Mouse (Mus musculus): ENCODE data around the gene Eif3k. TPM values are rescaled to one million over a fixed set of nuclear protein-coding genes. Genes with fewer than 3 reads are reported as not detected.

The Eif3k gene
- polyA plus RNA-seq, 1 experiment = 218 TPM

- 78% methylated on average over 8 of the region's 8 CpGs for WGBS
- Histone ChIP-seq H3K27ac (ENCODE audit: insufficient read depth, low read length) (no peak overlapping the region), H3K4me1 (ENCODE audit: control insufficient read depth, insufficient read depth, insufficient read length) (peaks cover 13% of the 10 kb centered on the region), H3K27me3 (ENCODE audit: control insufficient read depth, insufficient read depth, low read length) (peaks cover 7% of the 10 kb centered on the region), H3K36me3 (ENCODE audit: control insufficient read depth, insufficient read depth, low read length) (no peaks in the 10 kb centered on the region), H3K4me3 (ENCODE audit: extremely low read depth, insufficient read depth, insufficient read length) (no peak overlapping the region)
- no peak for TF ChIP-seq POLR2A (IDR thresholded peaks at IDR 0.05; ENCODE audit: low read depth, low read length)
- no peak for TF ChIP-seq CTCF (IDR thresholded peaks at IDR 0.05; ENCODE audit: extremely low read depth, insufficient read depth, insufficient read length, insufficient replicate concordance)
- DNase-seq (ENCODE audit: low read depth in 1 of 2, low spot score in 2 of 2) = no peak
Measured at GRCm38 (mm10) chr7:29023514-29023913, 41.9 kb upstream of the Eif3k start.

- 93% methylated on average over 8 of the region's 8 CpGs for WGBS
- Histone ChIP-seq H3K4me1 (ENCODE audit: control insufficient read depth, insufficient read depth, insufficient read length) (peaks cover 13% of the 10 kb centered on the region), H3K27ac (ENCODE audit: insufficient read depth, low read length) (no peak overlapping the region)
Measured at GRCm38 (mm10) chr7:29022479-29022878, 40.8 kb upstream of the Eif3k start.

GRCm38 (mm10) chr7:29019447-29020220, 38.0 kb upstream of the Eif3k start:
- no peaks in the 10 kb centered on the region for H3K36me3 ChIP-seq (ENCODE audit: control insufficient read depth, insufficient read depth, low read length)
- 5% methylated on average over 86 of the region's 88 CpGs for WGBS
- H3K27ac ChIP-seq (ENCODE audit: insufficient read depth, low read length) = no peak overlapping the region
- DNase-seq (ENCODE audit: low read depth in 1 of 2, low spot score in 2 of 2) = no peak
- H3K4me1 ChIP-seq (ENCODE audit: control insufficient read depth, insufficient read depth, insufficient read length) = peaks cover 7% of the 10 kb centered on the region
- H3K4me3 ChIP-seq (ENCODE audit: extremely low read depth, insufficient read depth, insufficient read length) = peak overlapping the region; percentile 43
- TF ChIP-seq POLR2A (IDR thresholded peaks at IDR 0.05; ENCODE audit: low read depth, low read length) (no peak), CTCF (IDR thresholded peaks at IDR 0.05; ENCODE audit: extremely low read depth, insufficient read depth, insufficient read length, insufficient replicate concordance) (no peak)
- H3K27me3 ChIP-seq (ENCODE audit: control insufficient read depth, insufficient read depth, low read length) = peaks cover 7% of the 10 kb centered on the region

More at GRCm38 (mm10) chr7:29022479-29022878, 40.8 kb upstream of the Eif3k start:
- H3K36me3 ChIP-seq (ENCODE audit: control insufficient read depth, insufficient read depth, low read length) = no peaks in the 10 kb centered on the region
- no peak for TF ChIP-seq CTCF (IDR thresholded peaks at IDR 0.05; ENCODE audit: extremely low read depth, insufficient read depth, insufficient read length, insufficient replicate concordance)
- TF ChIP-seq POLR2A (IDR thresholded peaks at IDR 0.05; ENCODE audit: low read depth, low read length) = no peak
- no peak overlapping the region for H3K4me3 ChIP-seq (ENCODE audit: extremely low read depth, insufficient read depth, insufficient read length)
- H3K27me3 ChIP-seq (ENCODE audit: control insufficient read depth, insufficient read depth, low read length) = peaks cover 7% of the 10 kb centered on the region
- no peak for DNase-seq (ENCODE audit: low read depth in 1 of 2, low spot score in 2 of 2)

GRCm38 (mm10) chr7:29017222-29017621, 35.6 kb upstream of the Eif3k start:
- H3K36me3 ChIP-seq (ENCODE audit: control insufficient read depth, insufficient read depth, low read length) = no peaks in the 10 kb centered on the region
- TF ChIP-seq POLR2A (IDR thresholded peaks at IDR 0.05; ENCODE audit: low read depth, low read length) (no peak), CTCF (IDR thresholded peaks at IDR 0.05; ENCODE audit: extremely low read depth, insufficient read depth, insufficient read length, insufficient replicate concordance) (no peak)

GRCm38 (mm10) chr7:29016440-29016839, 34.8 kb upstream of the Eif3k start:
- Histone ChIP-seq H3K4me1 (ENCODE audit: control insufficient read depth, insufficient read depth, insufficient read length) (peaks cover 7% of the 10 kb centered on the region; the same call in 1 of the 2 replicates), H3K27me3 (ENCODE audit: control insufficient read depth, insufficient read depth, low read length) (peaks cover 7% of the 10 kb centered on the region), H3K36me3 (ENCODE audit: control insufficient read depth, insufficient read depth, low read length) (no peaks in the 10 kb centered on the region), H3K4me3 (ENCODE audit: extremely low read depth, insufficient read depth, insufficient read length) (no peak overlapping the region), H3K27ac (ENCODE audit: insufficient read depth, low read length) (no peak overlapping the region)
- 77% methylated on average over 7 of the region's 7 CpGs for WGBS
- no peak for TF ChIP-seq POLR2A (IDR thresholded peaks at IDR 0.05; ENCODE audit: low read depth, low read length)
- no peak for TF ChIP-seq CTCF (IDR thresholded peaks at IDR 0.05; ENCODE audit: extremely low read depth, insufficient read depth, insufficient read length, insufficient replicate concordance)
- no peak for DNase-seq (ENCODE audit: low read depth in 1 of 2, low spot score in 2 of 2)

More at GRCm38 (mm10) chr7:29017222-29017621, 35.6 kb upstream of the Eif3k start:
- H3K27me3 ChIP-seq (ENCODE audit: control insufficient read depth, insufficient read depth, low read length) = peaks cover 7% of the 10 kb centered on the region
- WGBS = 91% methylated on average over 7 of the region's 7 CpGs
- peaks cover 7% of the 10 kb centered on the region; the same call in 1 of the 2 replicates for H3K4me1 ChIP-seq (ENCODE audit: control insufficient read depth, insufficient read depth, insufficient read length)
- H3K27ac ChIP-seq (ENCODE audit: insufficient read depth, low read length) = no peak overlapping the region
- DNase-seq (ENCODE audit: low read depth in 1 of 2, low spot score in 2 of 2) = no peak
- no peak overlapping the region for H3K4me3 ChIP-seq (ENCODE audit: extremely low read depth, insufficient read depth, insufficient read length)

GRCm38 (mm10) chr7:29014984-29015383, 33.3 kb upstream of the Eif3k start:
- Histone ChIP-seq H3K4me1 (ENCODE audit: control insufficient read depth, insufficient read depth, insufficient read length) (peaks cover 6% of the 10 kb centered on the region; the same call in 1 of the 2 replicates), H3K4me3 (ENCODE audit: extremely low read depth, insufficient read depth, insufficient read length) (no peak overlapping the region), H3K27me3 (ENCODE audit: control insufficient read depth, insufficient read depth, low read length) (peaks cover 7% of the 10 kb centered on the region), H3K36me3 (ENCODE audit: control insufficient read depth, insufficient read depth, low read length) (no peaks in the 10 kb centered on the region), H3K27ac (ENCODE audit: insufficient read depth, low read length) (no peak overlapping the region)
- 88% methylated on average over 1 of the region's 1 CpGs for WGBS
- no peak for TF ChIP-seq CTCF (IDR thresholded peaks at IDR 0.05; ENCODE audit: extremely low read depth, insufficient read depth, insufficient read length, insufficient replicate concordance)
- TF ChIP-seq POLR2A (IDR thresholded peaks at IDR 0.05; ENCODE audit: low read depth, low read length) = no peak
- DNase-seq (ENCODE audit: low read depth in 1 of 2, low spot score in 2 of 2) = no peak

- Histone ChIP-seq H3K4me1 (ENCODE audit: control insufficient read depth, insufficient read depth, insufficient read length) (peaks cover 29% of the 10 kb centered on the region), H3K27me3 (ENCODE audit: control insufficient read depth, insufficient read depth, low read length) (no peaks in the 10 kb centered on the region), H3K27ac (ENCODE audit: insufficient read depth, low read length) (peak overlapping the region; percentile 96), H3K36me3 (ENCODE audit: control insufficient read depth, insufficient read depth, low read length) (peaks cover 2% of the 10 kb centered on the region; the same call in 1 of the 2 replicates), H3K4me3 (ENCODE audit: extremely low read depth, insufficient read depth, insufficient read length) (peak overlapping the region; percentile 36; the same call in 1 of the 2 replicates)
- 41% methylated on average over 9 of the region's 9 CpGs for WGBS
- peak; percentile 43 to 59 for DNase-seq (ENCODE audit: low read depth in 1 of 2, low spot score in 2 of 2)
- TF ChIP-seq CTCF (IDR thresholded peaks at IDR 0.05; ENCODE audit: extremely low read depth, insufficient read depth, insufficient read length, insufficient replicate concordance) (no peak), POLR2A (IDR thresholded peaks at IDR 0.05; ENCODE audit: low read depth, low read length) (no peak)
Measured at GRCm38 (mm10) chr7:29008714-29009113, 27.1 kb upstream of the Eif3k start.

Measured in spleen, adult 2 months (tissue).